Mouse (Mus musculus): ENCODE results near the gene Chn2.

GRCm38 (mm10) chr6:54231769-54232558 lies 192.6 kb downstream of the Chn2 start:
- no peak for TF ChIP-seq CTCF (IDR thresholded peaks at IDR 0.05; ENCODE audit: borderline replicate concordance, extremely low read depth, insufficient read depth, insufficient read length)
- no peak for TF ChIP-seq POLR2A (IDR thresholded peaks at IDR 0.05; ENCODE audit: borderline replicate concordance, extremely low read depth, insufficient read depth, insufficient read length, poor library complexity, severe bottlenecking)
